Mouse (Mus musculus) cerebellum, adult 2 months (tissue): Measurements from ENCODE around the gene Sgta. TPM values are rescaled to one million over a fixed set of nuclear protein-coding genes. Genes with fewer than 3 reads are reported as not detected.

Source experiments
- DNase-seq, 2 experiments: peaks; one replicate each; pipeline ENCODE4 v3.0.0; 2021
- H3K27ac ChIP-seq: fragments of 200-500 bp; 2 replicates; pipeline ENCODE4 v1.5.1; 2012; ENCODE audit warnings: low read length, control low read depth, inconsistent platforms; ENCODE audit not compliant: insufficient read depth
- H3K27me3 ChIP-seq: fragments of 200-500 bp; 2 replicates; pipeline ENCODE4 v1.6.1; 2012; ENCODE audit warnings: inconsistent platforms, mild to moderate bottlenecking, low read length, moderate library complexity; ENCODE audit not compliant: control insufficient read depth, insufficient read depth
- H3K4me1 ChIP-seq: fragments of 200-500 bp; 2 replicates; pipeline ENCODE4 v1.6.1; 2011; ENCODE audit warnings: low read length; ENCODE audit not compliant: control insufficient read depth, insufficient read depth
- H3K4me3 ChIP-seq: fragments of 200-500 bp; replicated peaks from 2 replicates; pipeline ENCODE3; 2011; ENCODE audit warnings: mild to moderate bottlenecking, low read depth, low read length, control low read depth; ENCODE audit not compliant: insufficient read depth
- CTCF ChIP-seq: fragments of 200-500 bp; IDR thresholded peaks from 2 replicates; pipeline ENCODE4 v1.5.1; 2011; ENCODE audit warnings: low read depth, mild to moderate bottlenecking, control low read depth, low read length, moderate library complexity, borderline replicate concordance; ENCODE audit not compliant: insufficient read depth
- POLR2A ChIP-seq: fragments of 200-500 bp; IDR thresholded peaks from 2 replicates; pipeline ENCODE4 v1.6.1; 2011; ENCODE audit warnings: low read length, control low read depth, borderline replicate concordance; ENCODE audit not compliant: insufficient read depth
- WGBS: fragments of 180-500 bp; shearing (Covaris S2); methylation state at CpG from one replicate; pipeline ENCODE4 v1.1.7; 2018; 5-methylcytosine and 5-hydroxymethylcytosine counted together
- polyA plus RNA-seq: library from polyadenylated mRNA; depleted of rRNA; stranded (reverse); fragments of >200 nt; gene quantifications from 2 replicates; pipeline ENCODE4 v1.2.3, GENCODE M21; 2012

Gene Sgta
- polyA plus RNA-seq, 1 experiment, result 231 TPM

GRCm38 (mm10) chr10:81087021-81087420 is 27.0 kb upstream of the Sgta start:
- H3K27me3 ChIP-seq, result no peaks in the 10 kb centered on the region
- H3K4me3 ChIP-seq, result no peak overlapping the region
- H3K27ac ChIP-seq, result no peak overlapping the region
- DNase-seq, result no peak
- TF ChIP-seq POLR2A, result no peak
- peak; percentile 38; the same call in 1 of the 2 replicates for TF ChIP-seq CTCF
- no peaks in the 10 kb centered on the region for H3K4me1 ChIP-seq
- 55% methylated on average over 2 of the region's 2 CpGs for WGBS

- no peaks in the 10 kb centered on the region for H3K27me3 ChIP-seq
- DNase-seq, result peak; percentile 71 to 83
- no peak overlapping the region for H3K4me3 ChIP-seq
- WGBS, result 68% methylated on average over 7 of the region's 7 CpGs
- TF ChIP-seq POLR2A, result no peak
- peak; percentile 91 for TF ChIP-seq CTCF
- H3K4me1 ChIP-seq, result peaks cover 17% of the 10 kb centered on the region
- no peak overlapping the region for H3K27ac ChIP-seq
Observed at GRCm38 (mm10) chr10:81082168-81082960, 22.4 kb upstream of the Sgta start.

GRCm38 (mm10) chr10:81080008-81080655 is 20.2 kb upstream of the Sgta start:
- TF ChIP-seq CTCF, result no peak
- no peak for TF ChIP-seq POLR2A
- DNase-seq, result peak; percentile 46 to 48
- 33% methylated on average over 31 of the region's 31 CpGs for WGBS

GRCm38 (mm10) chr10:81077916-81078315 is 17.9 kb upstream of the Sgta start:
- Histone ChIP-seq H3K27me3 (no peaks in the 10 kb centered on the region), H3K27ac (no peak overlapping the region), H3K4me3 (no peak overlapping the region), H3K4me1 (peaks cover 17% of the 10 kb centered on the region)
- DNase-seq, result no peak
- TF ChIP-seq POLR2A (no peak), CTCF (no peak)
- 91% methylated on average over 11 of the region's 11 CpGs for WGBS

More at GRCm38 (mm10) chr10:81080008-81080655, 20.2 kb upstream of the Sgta start:
- H3K4me1 ChIP-seq, result peaks cover 17% of the 10 kb centered on the region
- no peak overlapping the region for H3K27ac ChIP-seq
- no peaks in the 10 kb centered on the region for H3K27me3 ChIP-seq
- H3K4me3 ChIP-seq, result no peak overlapping the region

DNA sequence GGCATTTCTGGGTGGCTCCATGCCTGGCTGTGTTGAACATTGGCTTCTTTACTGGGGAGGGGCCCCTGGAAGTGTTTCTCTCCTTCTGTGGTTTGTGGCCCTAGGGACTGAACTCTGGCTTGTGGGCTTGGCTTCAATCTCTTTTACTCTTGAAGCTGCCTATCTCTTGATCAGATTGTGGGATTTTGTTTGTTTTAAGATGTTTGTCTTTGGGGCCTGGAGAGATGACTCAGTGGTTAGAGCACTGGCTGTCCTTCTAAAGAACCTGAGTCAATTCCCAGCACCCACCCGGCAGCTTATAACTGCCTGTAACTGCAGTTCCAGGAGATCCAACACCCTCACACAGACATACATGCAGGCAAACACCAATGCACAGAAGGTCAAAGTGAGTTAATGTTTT is 16.4 kb upstream of the Sgta start:
- no peak for DNase-seq
- whole genome bisulfite sequencing, result 92% methylated on average over 1 of the region's 1 CpGs
- H3K4me1 ChIP-seq, result peaks cover 17% of the 10 kb centered on the region
- H3K4me3 ChIP-seq, result no peak overlapping the region
- no peak overlapping the region for H3K27ac ChIP-seq
- H3K27me3 ChIP-seq, result no peaks in the 10 kb centered on the region
- no peak for TF ChIP-seq CTCF
- TF ChIP-seq POLR2A, result no peak

GRCm38 (mm10) chr10:81075734-81076133 is 15.8 kb upstream of the Sgta start:
- H3K4me3 ChIP-seq, result no peak overlapping the region
- H3K27me3 ChIP-seq, result no peaks in the 10 kb centered on the region
- H3K27ac ChIP-seq, result no peak overlapping the region
- WGBS, result 70% methylated on average over 8 of the region's 8 CpGs
- DNase-seq, result no peak
- peaks cover 16% of the 10 kb centered on the region for H3K4me1 ChIP-seq
- no peak for TF ChIP-seq CTCF
- TF ChIP-seq POLR2A, result no peak

DNA sequence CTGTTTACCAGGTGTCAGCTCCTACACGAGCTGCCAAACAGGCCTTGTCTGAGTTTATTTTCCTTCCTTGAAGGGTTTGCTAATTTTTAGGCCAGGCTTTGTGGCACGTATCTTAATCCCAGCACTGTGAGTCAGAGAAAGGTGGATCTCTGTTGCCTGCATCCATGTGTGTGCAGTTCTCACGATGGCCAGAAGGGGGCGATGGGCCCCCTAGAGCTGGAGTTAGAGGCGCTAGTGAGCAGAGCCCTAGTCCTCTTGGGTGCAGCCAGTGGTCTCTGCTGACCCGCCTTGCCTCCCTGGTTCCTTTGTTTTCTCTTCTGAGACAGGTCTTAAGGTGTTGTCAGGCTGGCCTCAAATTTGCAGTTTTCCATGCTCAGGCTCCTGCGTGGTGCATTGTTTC is 13.5 kb upstream of the Sgta start:
- TF ChIP-seq POLR2A (no peak), CTCF (peak; percentile 59)
- Histone ChIP-seq H3K27ac (no peak overlapping the region), H3K4me3 (no peak overlapping the region), H3K4me1 (peaks cover 8% of the 10 kb centered on the region; the same call in 1 of the 2 replicates), H3K27me3 (no peaks in the 10 kb centered on the region)
- 62% methylated on average over 7 of the region's 7 CpGs for WGBS
- DNase-seq, result no peak

DNA sequence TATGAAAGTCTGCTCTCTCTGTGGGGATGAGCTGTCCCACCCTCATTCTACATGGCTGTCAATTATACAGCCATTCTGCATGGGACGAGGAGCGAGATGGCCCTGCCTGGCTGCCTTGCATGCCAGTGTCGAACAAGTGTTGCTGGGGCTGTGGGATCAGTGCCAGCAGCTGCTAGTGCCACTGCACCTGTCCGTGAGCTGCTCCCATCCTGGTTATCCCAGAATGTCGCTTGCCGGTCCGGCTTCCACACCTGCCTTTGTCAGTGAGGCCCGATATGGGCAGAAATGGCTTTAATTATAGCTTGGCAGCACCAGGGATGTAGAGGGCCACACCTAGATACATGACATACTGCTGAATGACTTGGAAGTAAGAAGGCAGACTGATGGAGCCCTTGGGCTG is 12.3 kb upstream of the Sgta start:
- DNase-seq, result no peak
- H3K4me3 ChIP-seq, result no peak overlapping the region
- no peaks in the 10 kb centered on the region for H3K27me3 ChIP-seq
- no peak overlapping the region for H3K27ac ChIP-seq
- no peak for TF ChIP-seq CTCF
- 71% methylated on average over 8 of the region's 8 CpGs for WGBS
- H3K4me1 ChIP-seq, result peaks cover 8% of the 10 kb centered on the region; the same call in 1 of the 2 replicates
